Mouse (Mus musculus) stomach, postnatal 0 days (tissue): ENCODE data around the gene Cnga3. TPM values are rescaled to one million over a fixed set of nuclear protein-coding genes. Genes with fewer than 3 reads are reported as not detected.

ENCODE experiments used
- ATAC-seq: fragments of 200-750 bp; cut with Nextera tagmentation; 2 replicates; pipeline ENCODE4 v1.8.0; 2017; ENCODE audit not compliant: low FRiP score, low TSS enrichment
- DNase-seq: peaks from one replicate; pipeline ENCODE4 v3.0.0-alpha.2; 2016; ENCODE audit warnings: low spot score
- H3K27ac ChIP-seq: fragments of 300-500 bp; sonication (generic); replicated peaks from 2 replicates; pipeline ENCODE4 v1.5.1; 2014; ENCODE audit warnings: mild to moderate bottlenecking, control low read depth
- H3K27me3 ChIP-seq: fragments of 300-500 bp; sonication (generic); 2 replicates; pipeline ENCODE4 v1.6.1; 2014; ENCODE audit warnings: low read length; ENCODE audit not compliant: control insufficient read depth, insufficient read depth
- H3K36me3 ChIP-seq: fragments of 300-500 bp; sonication (generic); 2 replicates; pipeline ENCODE4 v1.6.1; 2014; ENCODE audit warnings: low read length, mixed read lengths; ENCODE audit not compliant: control insufficient read depth, insufficient read depth
- H3K4me1 ChIP-seq: fragments of 300-500 bp; sonication (generic); replicated peaks from 2 replicates; pipeline ENCODE4 v1.6.1; 2014; ENCODE audit warnings: antibody characterized with exemption; ENCODE audit not compliant: control insufficient read depth, insufficient read depth
- H3K4me2 ChIP-seq: fragments of 300-500 bp; sonication (generic); replicated peaks from 2 replicates; pipeline ENCODE4 v1.6.1; 2014; ENCODE audit warnings: low read depth, mild to moderate bottlenecking, control low read depth, moderate library complexity
- H3K4me3 ChIP-seq: fragments of 300-500 bp; sonication (generic); 2 replicates; pipeline ENCODE4 v1.5.1; 2014; ENCODE audit warnings: low read depth, low read length, control low read depth
- H3K9ac ChIP-seq: fragments of 300-500 bp; sonication (generic); 2 replicates; pipeline ENCODE4 v1.6.1; 2014; ENCODE audit warnings: mild to moderate bottlenecking, low read length, control low read depth, mixed read lengths
- H3K9me3 ChIP-seq: fragments of 300-500 bp; sonication (generic); 2 replicates; pipeline ENCODE4 v1.6.1; 2016; ENCODE audit warnings: low read length; ENCODE audit not compliant: control insufficient read depth
- CTCF ChIP-seq: IDR thresholded peaks from 2 replicates; pipeline ENCODE4 v1.5.1; 2016; ENCODE audit warnings: antibody characterized with exemption, low read depth, mild to moderate bottlenecking, moderate library complexity
- EP300 ChIP-seq: optimal IDR thresholded peaks from 2 replicates; pipeline ENCODE3; 2016; ENCODE audit warnings: antibody characterized with exemption
- WGBS: fragments of 180-500 bp; shearing (Covaris S2); extraction: QIAGEN DNeasy Blood & Tissue Kit; methylation state at CpG from one replicate; pipeline ENCODE4 v1.1.7; 2014; 5-methylcytosine and 5-hydroxymethylcytosine counted together
- polyA plus RNA-seq: library from polyadenylated mRNA; unstranded; fragments of >200 nt; fragmentation: Nextera tagmentation; extraction: Ambion mirVana; gene quantifications from 2 replicates; pipeline ENCODE4 v1.2.1, GENCODE M21; 2015

Cnga3 gene
- polyA plus RNA-seq, 1 experiment from 2014 or later: 1.2 TPM

- no peak overlapping the region for H3K27ac ChIP-seq
- H3K9me3 ChIP-seq: no peaks in the 10 kb centered on the region
- no peak overlapping the region for H3K4me3 ChIP-seq
- no peak overlapping the region for H3K9ac ChIP-seq
- WGBS: 85% methylated on average over 2 of the region's 2 CpGs
- H3K36me3 ChIP-seq: no peaks in the 10 kb centered on the region
- DNase-seq (no peak), ATAC-seq (0 out of 2 replicates have a peak, but pooled peaks have one; percentile 18)
- H3K4me1 ChIP-seq: no peaks in the 10 kb centered on the region
- no peak overlapping the region for H3K4me2 ChIP-seq
- no peak for TF ChIP-seq CTCF
- TF ChIP-seq EP300: no peak
- no peaks in the 10 kb centered on the region for H3K27me3 ChIP-seq
Observed at GRCm38 (mm10) chr1:37246476-37246875, 32.2 kb downstream of the Cnga3 start.

- ATAC-seq (peak; percentile 84), DNase-seq (peak; percentile 54)
- WGBS: 20% methylated on average over 2 of the region's 2 CpGs
- Histone ChIP-seq H3K9ac (no peak overlapping the region), H3K36me3 (no peaks in the 10 kb centered on the region), H3K4me1 (no peaks in the 10 kb centered on the region), H3K27me3 (no peaks in the 10 kb centered on the region), H3K4me3 (no peak overlapping the region), H3K27ac (no peak overlapping the region), H3K4me2 (no peak overlapping the region), H3K9me3 (no peaks in the 10 kb centered on the region)
- no peak for TF ChIP-seq CTCF
- TF ChIP-seq EP300: no peak
Observed at GRCm38 (mm10) chr1:37248406-37248805, 34.2 kb downstream of the Cnga3 start.

- peak; percentile 83 for DNase-seq
- H3K4me2 ChIP-seq: no peak overlapping the region
- H3K4me3 ChIP-seq: no peak overlapping the region
- WGBS: 39% methylated on average over 5 of the region's 5 CpGs
- ATAC-seq: no peak
- H3K9ac ChIP-seq: no peak overlapping the region
- no peaks in the 10 kb centered on the region for H3K4me1 ChIP-seq
- H3K9me3 ChIP-seq: no peaks in the 10 kb centered on the region
- H3K36me3 ChIP-seq: no peaks in the 10 kb centered on the region
- TF ChIP-seq CTCF (peak; percentile 92), EP300 (no peak)
- H3K27ac ChIP-seq: no peak overlapping the region
- H3K27me3 ChIP-seq: no peaks in the 10 kb centered on the region
Observed at GRCm38 (mm10) chr1:37250643-37251310, 36.5 kb downstream of the Cnga3 start.

GRCm38 (mm10) chr1:37258443-37258842, 44.2 kb downstream of the Cnga3 start:
- H3K4me2 ChIP-seq: no peak overlapping the region
- H3K4me3 ChIP-seq: no peak overlapping the region
- H3K9me3 ChIP-seq: no peaks in the 10 kb centered on the region
- no peaks in the 10 kb centered on the region for H3K27me3 ChIP-seq
- no peak overlapping the region for H3K9ac ChIP-seq
- 87% methylated on average over 2 of the region's 2 CpGs for WGBS
- peak; percentile 22; the same call in 1 of the 2 replicates for TF ChIP-seq CTCF
- TF ChIP-seq EP300: no peak
- H3K27ac ChIP-seq: no peak overlapping the region
- no peaks in the 10 kb centered on the region for H3K36me3 ChIP-seq
- ATAC-seq (no peak), DNase-seq (no peak)
- no peaks in the 10 kb centered on the region for H3K4me1 ChIP-seq

- Histone ChIP-seq H3K27ac (no peak overlapping the region), H3K4me1 (no peaks in the 10 kb centered on the region), H3K36me3 (no peaks in the 10 kb centered on the region), H3K9me3 (no peaks in the 10 kb centered on the region), H3K9ac (no peak overlapping the region), H3K27me3 (no peaks in the 10 kb centered on the region), H3K4me2 (no peak overlapping the region), H3K4me3 (no peak overlapping the region)
- ATAC-seq (peak; percentile 51; the same call in 1 of the 2 replicates), DNase-seq (peak; percentile 58)
- TF ChIP-seq CTCF: peak; percentile 97
- TF ChIP-seq EP300: no peak
- WGBS: 2% methylated on average over 7 of the region's 7 CpGs
Observed at GRCm38 (mm10) chr1:37272464-37272863, 58.2 kb downstream of the Cnga3 start.

GRCm38 (mm10) chr1:37286556-37286955, 72.3 kb downstream of the Cnga3 start:
- H3K9ac ChIP-seq: no peak overlapping the region
- H3K27me3 ChIP-seq: no peaks in the 10 kb centered on the region
- no peak overlapping the region for H3K27ac ChIP-seq
- H3K4me3 ChIP-seq: no peak overlapping the region
- WGBS: 70% methylated on average over 7 of the region's 7 CpGs
- H3K9me3 ChIP-seq: no peaks in the 10 kb centered on the region
- H3K4me1 ChIP-seq: no peaks in the 10 kb centered on the region
- DNase-seq: no peak
- H3K4me2 ChIP-seq: no peak overlapping the region
- H3K36me3 ChIP-seq: no peaks in the 10 kb centered on the region
- no peak for ATAC-seq
- no peak for TF ChIP-seq EP300
- TF ChIP-seq CTCF: no peak
